Mouse (Mus musculus) hindlimb bud, embryonic 11.5 days (tissue): ENCODE data around the gene Klk1b9.
"Not testable (repeated sequence)": the region's sequence is repeated elsewhere in the genome, so short reads cannot be mapped to it uniquely, and the experiment has no call there.

ENCODE experiments used
- DNase-seq: peaks from one replicate; pipeline ENCODE4 v3.0.0-alpha.2; 2012; ENCODE audit warnings: low read depth, low spot score; ENCODE audit errors: extremely low spot score

Gene Klk1b9

GRCm38 (mm10) chr7:43975761-43976160 is at the start of gene Klk1b9:
TSS of gene Klk1b9 (plus strand) at chr7:43976061.
- DNase-seq = not testable (repeated sequence)

DNA sequence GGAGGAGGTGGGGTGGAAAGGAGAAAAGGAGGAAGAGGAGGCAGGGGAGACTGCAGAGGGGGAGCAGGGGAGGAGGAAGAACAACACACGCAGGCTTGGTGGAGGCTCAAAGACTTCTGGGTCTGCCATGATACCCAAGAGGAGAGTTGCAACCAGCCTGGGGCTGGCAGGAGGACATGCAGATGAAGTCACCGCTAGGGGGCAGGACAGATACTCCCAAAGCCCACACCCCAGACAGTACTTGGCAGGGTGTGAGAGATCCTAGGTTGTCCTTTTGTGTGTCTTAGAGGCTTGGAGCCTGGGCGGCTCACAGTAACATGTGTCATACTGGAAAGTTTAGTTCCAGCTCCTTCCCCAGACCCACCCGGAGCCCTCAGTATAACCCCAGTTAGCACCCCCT is 47.3 kb upstream of the Klk1b9 start:
- DNase-seq = no peak

- DNase-seq = no peak
These were observed 43.5 kb upstream of the Klk1b9 start for GRCm38 (mm10) chr7:43932337-43932736.

- no peak for DNase-seq
These were observed 42.4 kb upstream of the Klk1b9 start, which contains the start of gene Klk15 for GRCm38 (mm10) chr7:43933440-43933839. TSS of gene Klk15 (plus strand) at chr7:43933740.

- DNase-seq = no peak
These were observed 41.1 kb upstream of the Klk1b9 start for GRCm38 (mm10) chr7:43934747-43935146.

- DNase-seq = no peak
These were observed 39.3 kb upstream of the Klk1b9 start for GRCm38 (mm10) chr7:43936551-43936950.

DNA sequence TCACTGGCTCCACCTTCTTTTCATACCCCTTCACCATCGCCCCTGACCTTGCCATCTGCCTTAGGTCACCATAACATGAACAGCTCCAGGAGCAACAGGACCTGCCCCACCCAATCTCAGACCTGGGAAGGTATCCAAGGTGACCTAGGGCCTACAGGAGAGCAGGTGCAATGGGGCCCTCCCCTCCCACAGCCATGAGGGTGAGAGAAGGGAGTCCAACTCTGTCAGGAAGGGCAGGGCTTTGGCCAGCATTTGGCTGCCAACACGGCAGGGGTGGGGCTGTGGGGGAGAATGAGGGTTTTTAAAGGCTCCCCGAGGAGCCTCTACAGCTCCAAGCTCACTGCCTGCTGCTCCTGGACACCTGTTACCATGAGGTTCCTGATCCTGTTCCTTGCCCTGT is 33.6 kb upstream of the Klk1b9 start:
- DNase-seq = not testable (repeated sequence)

- DNase-seq = no peak
These were observed 31.1 kb upstream of the Klk1b9 start for GRCm38 (mm10) chr7:43944727-43945264.

DNA sequence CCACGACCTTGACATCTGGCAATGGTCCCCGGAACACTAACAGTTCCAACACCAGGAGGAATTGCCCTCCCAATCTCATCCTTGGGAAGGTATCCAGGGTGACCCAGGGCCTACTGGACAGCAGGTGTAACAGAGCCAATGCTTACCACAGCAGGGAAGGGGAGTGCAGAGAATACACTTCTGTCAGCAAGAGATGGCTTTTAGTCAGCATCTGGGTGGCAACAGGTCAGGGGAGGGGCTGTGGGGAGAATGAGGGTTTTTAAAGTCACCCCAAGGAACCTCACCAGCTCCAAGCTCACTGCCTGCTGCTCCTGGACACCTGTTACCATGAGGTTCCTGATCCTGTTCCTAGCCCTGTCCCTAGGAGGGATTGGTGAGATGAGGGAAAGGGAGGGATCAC is 25.5 kb upstream of the Klk1b9 start, which contains the start of gene Klk1b8:
Gene Klk1b8 (plus strand): TSS at position 301 of the 400 bp plus-strand sequence.
- no peak for DNase-seq

GRCm38 (mm10) chr7:43952703-43953102 is 23.2 kb upstream of the Klk1b9 start:
- DNase-seq = no peak

DNA sequence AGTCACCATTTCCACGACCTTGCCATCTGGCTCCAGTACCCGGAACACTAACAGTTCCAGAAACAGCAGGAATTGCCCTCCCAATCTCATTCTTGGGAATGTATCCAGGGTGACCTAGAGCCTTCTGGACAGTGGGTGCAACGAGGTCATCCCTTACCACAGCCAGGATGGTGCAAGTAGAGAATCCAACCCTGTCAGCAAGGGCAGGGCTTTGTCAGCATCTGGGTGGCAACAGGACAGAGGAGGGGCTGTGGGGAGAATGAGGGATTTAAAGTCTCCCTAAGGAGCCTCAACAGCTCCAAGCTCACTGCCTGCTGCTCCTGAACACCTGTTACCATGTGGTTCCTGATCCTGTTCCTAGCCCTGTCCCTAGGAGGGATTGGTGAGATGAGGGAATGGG is 9.4 kb upstream of the Klk1b9 start, which contains the start of gene Klk1b1:
Gene Klk1b1 (plus strand): TSS at position 301 of the 400 bp plus-strand sequence.
- no peak for DNase-seq

DNA sequence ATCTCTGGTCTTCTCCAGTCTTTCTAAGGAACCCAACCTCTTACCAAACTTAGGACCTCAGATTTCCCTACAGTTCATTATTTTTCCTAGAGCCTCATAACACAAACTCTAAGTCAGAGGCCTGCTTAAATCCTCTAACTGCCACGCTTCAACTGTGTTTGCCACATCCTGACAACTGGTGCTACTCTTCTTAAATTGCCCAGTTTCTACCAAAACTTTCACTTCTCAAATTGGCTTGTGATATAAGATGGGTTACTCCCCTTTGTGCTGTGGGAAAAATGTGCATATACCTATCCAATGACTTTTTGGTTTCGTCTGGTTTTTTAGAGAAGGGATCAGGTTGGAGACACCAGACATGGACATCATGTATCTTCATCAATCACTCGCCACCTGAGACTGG is 8.8 kb upstream of the Klk1b9 start:
- no peak for DNase-seq

DNA sequence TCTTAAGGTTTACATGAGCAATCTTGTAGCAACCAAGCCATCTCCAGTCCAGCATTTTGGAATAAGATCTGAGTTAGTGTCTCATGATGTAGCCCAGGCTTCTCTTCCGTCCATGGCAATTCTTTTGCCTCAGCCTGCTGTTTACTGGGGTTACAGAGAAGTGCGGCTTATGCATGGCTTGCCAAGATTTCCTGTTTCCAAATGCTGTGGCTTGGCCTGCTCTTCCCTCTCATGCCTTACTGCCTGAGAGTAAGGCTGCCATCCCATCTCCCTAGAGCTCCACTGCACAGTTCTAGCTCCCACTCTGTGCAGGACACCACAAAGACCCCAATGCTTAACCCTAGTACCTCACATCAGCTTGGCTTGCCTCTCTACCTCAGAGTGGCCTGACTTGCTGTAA is 8.2 kb upstream of the Klk1b9 start:
- DNase-seq = no peak

GRCm38 (mm10) chr7:43985657-43986056 is 9.8 kb downstream of the Klk1b9 start:
- DNase-seq = no peak

- DNase-seq = not testable (repeated sequence)
These were observed 19.0 kb downstream of the Klk1b9 start for GRCm38 (mm10) chr7:43994821-43995220.

DNA sequence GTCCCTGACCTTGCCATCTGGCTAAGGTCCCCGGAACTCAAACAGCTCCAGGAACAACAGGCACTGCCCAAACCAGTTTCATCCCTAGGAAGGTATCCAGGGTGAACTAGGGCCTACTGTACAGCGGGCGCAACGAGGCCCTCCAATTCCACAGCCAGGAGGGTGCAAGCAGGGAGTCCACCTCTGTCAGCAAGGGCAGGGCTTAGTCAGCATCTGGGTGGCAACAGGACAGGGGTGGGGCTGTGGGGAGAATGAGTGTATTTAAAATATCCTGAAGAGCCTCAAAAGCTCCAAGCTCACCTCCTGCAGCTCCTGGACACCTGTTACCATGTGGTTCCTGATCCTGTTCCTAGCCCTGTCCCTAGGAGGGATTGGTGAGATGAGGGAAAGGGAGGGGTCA is 19.7 kb downstream of the Klk1b9 start, which contains the start of gene Klk1b11:
Gene Klk1b11 (plus strand): TSS at position 301 of the 400 bp plus-strand sequence.
- not testable (repeated sequence) for DNase-seq

GRCm38 (mm10) chr7:44004847-44005246 is 29.0 kb downstream of the Klk1b9 start:
- no peak for DNase-seq

DNA sequence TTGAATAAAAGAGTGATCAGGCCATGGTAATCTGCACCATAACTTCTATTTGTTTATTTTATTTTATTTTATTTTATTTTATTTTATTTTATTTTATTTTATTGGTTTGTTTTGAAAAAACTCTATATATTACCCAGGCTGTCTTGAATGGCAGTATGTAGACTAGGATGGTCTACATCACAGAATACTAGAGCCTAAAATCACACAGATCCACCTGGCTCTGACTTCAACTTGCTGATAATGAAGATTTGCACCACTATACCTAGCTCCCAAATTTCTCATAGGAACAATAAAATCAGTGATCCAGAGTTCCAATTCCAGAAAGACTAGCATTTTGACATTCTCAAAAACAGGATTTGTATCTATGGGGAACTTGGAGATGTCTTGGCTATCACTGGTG is 36.0 kb downstream of the Klk1b9 start, which contains the start of gene Klk1b26:
Gene Klk1b26 (plus strand): TSS at position 301 of the 400 bp plus-strand sequence.
- not testable (repeated sequence) for DNase-seq

GRCm38 (mm10) chr7:44014666-44015065 is 38.8 kb downstream of the Klk1b9 start:
- DNase-seq = not testable (repeated sequence)

GRCm38 (mm10) chr7:44015071-44015470 is 39.2 kb downstream of the Klk1b9 start:
- DNase-seq = no peak
